Mouse (Mus musculus) embryonic fibroblast, embryonic 13.5 days (primary cell): ENCODE measurements around the gene Pde4dip.

Source experiments
- CTCF ChIP-seq: IDR thresholded peaks from 2 replicates; pipeline ENCODE4 v1.5.1; 2011; ENCODE audit warnings: mild to moderate bottlenecking, control low read depth, low read length, moderate library complexity, borderline replicate concordance; ENCODE audit not compliant: insufficient read depth
- POLR2A ChIP-seq: IDR thresholded peaks from 2 replicates; pipeline ENCODE4 v1.6.1; 2011; ENCODE audit warnings: low read depth, mild to moderate bottlenecking, control low read depth, low read length, moderate library complexity

DNA sequence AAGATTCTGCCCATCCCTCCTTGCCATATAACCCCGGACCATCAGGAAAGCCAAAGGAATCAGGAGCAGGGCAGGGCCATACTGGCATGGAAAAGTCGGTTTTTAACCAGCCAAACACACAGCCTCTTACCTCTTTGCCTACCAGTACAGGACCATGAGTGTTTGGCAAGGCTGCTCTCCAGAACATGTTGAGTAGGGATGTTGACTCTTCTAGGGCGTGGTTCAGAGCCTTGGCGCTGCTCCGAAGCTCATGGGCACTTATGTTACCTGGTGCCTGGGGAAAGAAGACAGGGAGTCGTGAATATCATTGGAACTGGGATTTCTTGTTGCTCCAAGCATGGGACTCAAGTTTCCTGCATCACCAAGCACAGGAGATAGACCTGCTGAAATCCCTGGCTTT lies 194.7 kb downstream of the Pde4dip start:
- TF ChIP-seq CTCF (no peak), POLR2A (no peak)
